Mouse (Mus musculus) right cerebral cortex, adult 2 months (tissue): Measurements from ENCODE around the gene Arhgap31.
"Not testable (repeated sequence)": the region's sequence is repeated elsewhere in the genome, so short reads cannot be mapped to it uniquely, and the experiment has no call there.

Source experiments
- DNase-seq, 2 experiments: peaks; one replicate each; pipeline ENCODE4 v3.0.0; 2021 to 2022; ENCODE audit warnings: low spot score in 2 of 2

Arhgap31 gene

DNA sequence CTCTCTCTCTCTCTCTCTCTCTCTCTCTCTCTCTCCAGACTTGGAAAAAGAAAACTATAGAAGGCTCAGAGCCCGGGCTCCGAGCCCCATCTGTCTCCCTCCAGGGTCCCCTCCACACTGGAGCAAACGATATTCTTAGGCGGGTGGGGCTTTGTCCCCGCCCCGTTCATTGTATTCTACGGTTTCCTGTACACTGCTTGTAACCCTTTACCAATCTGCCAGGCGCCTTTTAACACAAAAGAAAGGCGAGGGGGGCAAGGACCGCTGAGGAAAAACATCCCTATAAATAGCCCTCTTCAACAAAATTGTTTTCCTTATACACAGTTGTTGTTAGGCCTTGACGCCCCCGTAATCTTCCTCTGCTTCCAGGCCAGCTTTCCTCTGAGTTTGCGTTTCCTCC lies 11.9 kb upstream of the Arhgap31 start:
- DNase-seq = no peak

- DNase-seq = no peak
These were observed 11.2 kb upstream of the Arhgap31 start for GRCm38 (mm10) chr16:38724256-38724655.

- DNase-seq = no peak
These were observed 8.3 kb upstream of the Arhgap31 start for GRCm38 (mm10) chr16:38721377-38721776.

DNA sequence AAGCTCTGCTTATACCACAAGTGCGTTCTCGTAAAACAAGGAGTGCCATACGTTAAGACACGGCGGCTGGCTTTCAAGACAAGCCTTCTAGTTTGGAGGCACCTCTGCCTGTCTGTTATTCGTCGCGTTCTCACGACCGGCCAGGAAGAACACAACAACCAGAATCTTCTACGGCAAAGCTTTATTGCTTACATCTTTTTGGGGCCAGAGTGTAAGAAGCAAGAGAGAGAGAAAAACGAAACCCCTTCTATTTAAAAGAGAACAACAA lies 1.1 kb upstream of the Arhgap31 start:
- not testable (repeated sequence) for DNase-seq

- no peak for DNase-seq
These were observed 557 bp upstream of the Arhgap31 start for GRCm38 (mm10) chr16:38713404-38714258.

DNA sequence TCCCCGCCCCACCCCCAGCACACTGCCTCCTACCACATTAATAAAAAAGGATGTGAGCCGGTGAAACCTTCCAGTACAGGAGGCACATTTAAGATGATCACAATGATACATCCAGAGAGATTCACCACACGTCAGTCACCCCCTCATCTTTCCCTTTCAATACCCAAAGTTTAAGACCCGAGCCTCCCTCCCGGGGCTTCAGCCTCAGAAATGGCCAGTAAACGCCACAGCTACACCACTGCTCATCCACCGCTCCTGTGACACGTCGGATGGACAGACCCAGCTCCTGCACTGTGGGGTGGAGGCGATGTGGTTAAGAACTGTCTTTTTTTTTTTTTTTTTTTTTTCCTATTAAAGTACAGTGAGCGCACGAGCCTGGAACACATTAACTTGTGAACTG lies 969 bp downstream of the Arhgap31 start:
- DNase-seq = no peak

GRCm38 (mm10) chr16:38711245-38711644 lies 1.8 kb downstream of the Arhgap31 start:
- no peak for DNase-seq

- DNase-seq = no peak
These were observed 4.0 kb downstream of the Arhgap31 start for GRCm38 (mm10) chr16:38708962-38709520.

DNA sequence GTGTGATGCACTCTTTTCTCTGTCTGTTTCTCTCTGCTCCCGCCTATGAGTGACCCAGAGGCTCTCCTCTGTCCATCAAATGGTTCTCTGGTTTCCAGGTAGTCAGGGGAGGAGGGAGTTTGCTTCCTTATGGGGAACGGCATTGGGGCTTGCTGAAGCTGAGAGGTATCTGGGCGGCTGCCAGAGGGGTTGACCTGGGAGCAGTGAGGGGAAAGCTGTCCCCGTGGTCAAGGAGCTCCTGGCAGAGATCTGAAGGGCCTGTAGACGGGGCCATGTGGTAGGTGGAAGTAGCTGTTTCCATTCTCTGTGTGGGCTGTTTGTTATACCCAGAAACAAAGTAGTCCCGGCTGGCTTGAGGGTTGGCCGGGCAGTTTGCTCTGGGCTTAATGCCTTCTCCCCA lies 6.3 kb downstream of the Arhgap31 start:
- no peak for DNase-seq

GRCm38 (mm10) chr16:38705531-38706281 lies 7.4 kb downstream of the Arhgap31 start:
- DNase-seq = peak in 1 of 2 experiments; percentile 43

DNA sequence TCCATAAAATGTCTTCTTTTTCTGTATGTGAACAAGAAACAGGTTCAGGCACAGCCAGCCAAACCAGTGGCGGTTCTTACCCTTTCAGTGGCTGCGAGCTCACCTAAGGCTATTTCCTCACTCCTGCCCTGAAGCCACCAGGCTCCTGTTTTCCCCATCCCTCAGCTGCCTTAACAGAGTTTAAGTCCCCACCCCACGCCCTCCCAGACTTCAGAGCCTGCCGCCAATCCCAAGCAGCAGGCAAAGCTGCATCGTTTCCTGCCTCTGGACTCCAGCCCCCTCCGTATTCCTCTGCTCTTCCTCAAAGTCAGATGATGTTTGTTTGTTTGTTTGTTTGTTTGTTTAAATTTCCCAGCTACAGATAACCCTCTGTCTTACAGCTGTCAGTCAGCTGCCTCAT lies 9.6 kb downstream of the Arhgap31 start:
- DNase-seq = no peak

DNA sequence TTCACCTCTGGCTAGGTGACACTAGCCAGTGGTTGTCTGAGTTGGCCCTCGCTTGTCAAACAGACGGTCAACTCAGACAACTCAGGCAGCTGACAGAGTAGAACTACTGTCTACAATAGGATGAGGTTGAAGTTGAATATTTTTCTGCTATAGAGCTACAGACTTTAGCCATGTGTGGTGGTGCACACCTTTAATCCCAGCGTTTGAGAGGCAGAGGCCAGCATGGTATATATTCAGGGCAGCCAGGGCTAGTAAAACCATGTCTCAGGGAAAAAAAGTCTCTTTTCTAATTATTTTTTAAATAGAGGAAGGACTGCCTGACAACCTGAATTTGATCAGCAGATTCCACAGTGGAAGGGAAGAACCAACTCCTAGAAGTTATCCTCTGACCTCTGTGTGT lies 10.8 kb downstream of the Arhgap31 start:
- DNase-seq = no peak

GRCm38 (mm10) chr16:38701492-38702185 lies 11.4 kb downstream of the Arhgap31 start:
- no peak for DNase-seq

GRCm38 (mm10) chr16:38700392-38701162 lies 12.5 kb downstream of the Arhgap31 start:
- no peak for DNase-seq

DNA sequence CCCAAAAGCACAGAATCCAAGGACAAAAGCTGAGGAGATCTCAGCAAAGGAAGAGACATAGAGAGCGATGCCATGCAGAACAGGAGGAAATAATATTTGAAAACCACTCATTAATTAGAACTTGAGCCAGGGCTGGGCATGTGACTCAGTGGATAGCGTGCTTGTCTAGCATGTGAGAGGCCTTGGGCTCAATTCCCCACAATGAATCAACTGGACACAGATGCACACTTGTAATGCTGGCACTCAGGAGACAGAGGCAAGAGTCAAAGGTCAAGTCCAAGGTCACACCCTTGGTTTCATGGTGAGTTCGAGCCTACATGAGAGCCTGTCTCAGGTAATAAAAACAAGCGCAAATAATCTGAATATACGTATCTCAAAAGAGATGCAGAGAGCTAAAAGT lies 15.5 kb downstream of the Arhgap31 start:
- no peak for DNase-seq

DNA sequence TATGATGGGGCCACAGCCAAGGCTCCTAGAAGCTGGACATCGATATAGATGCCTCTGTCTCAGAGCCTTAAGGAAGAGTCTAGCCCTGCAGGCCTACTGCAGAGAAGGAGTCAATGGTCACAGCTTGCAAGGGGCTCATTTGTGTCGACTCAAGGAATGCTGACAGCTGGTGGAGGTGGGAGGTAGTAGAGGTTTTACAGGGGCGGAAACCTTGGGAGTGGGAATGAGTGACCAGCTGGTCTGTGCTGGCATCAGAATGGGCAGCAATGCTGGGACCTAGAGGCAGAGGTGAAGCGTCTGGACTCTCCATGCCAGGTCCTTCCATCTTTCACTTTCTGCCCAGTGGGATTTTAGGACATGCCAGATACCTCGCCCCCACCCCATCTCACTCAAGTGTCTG lies 17.5 kb downstream of the Arhgap31 start:
- no peak for DNase-seq

- no peak for DNase-seq
These were observed 18.1 kb downstream of the Arhgap31 start for GRCm38 (mm10) chr16:38694906-38695540.

GRCm38 (mm10) chr16:38690501-38690900 lies 22.6 kb downstream of the Arhgap31 start:
- DNase-seq = no peak

GRCm38 (mm10) chr16:38689786-38690185 lies 23.3 kb downstream of the Arhgap31 start:
- DNase-seq = no peak

GRCm38 (mm10) chr16:38688531-38689264 lies 24.4 kb downstream of the Arhgap31 start:
- no peak for DNase-seq
